Mouse (Mus musculus): Measurements from ENCODE around the gene Sde2.
A peak's percentile ranks its signal among the peaks of the same experiment; 100 is the strongest.

DNA sequence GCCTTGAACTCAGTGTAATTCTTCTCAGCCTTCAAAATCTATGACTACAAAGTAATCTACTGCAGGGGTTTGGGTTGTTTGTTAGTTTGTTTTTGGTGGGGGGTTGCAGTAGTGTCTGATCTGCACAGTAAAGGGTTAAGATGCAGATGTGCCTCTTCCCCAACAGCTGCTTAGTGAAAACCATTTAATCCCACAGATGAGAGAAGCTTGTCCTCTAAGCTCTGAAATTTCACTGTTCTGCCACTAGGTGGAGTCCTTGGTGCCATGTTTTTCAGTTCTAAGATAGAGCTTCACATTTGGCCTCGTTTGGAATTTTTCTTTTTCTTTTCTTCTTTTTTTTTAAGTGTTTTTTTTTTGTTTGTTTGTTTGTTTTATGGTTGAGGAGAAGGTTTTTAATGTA, 12.7 kb downstream of the Sde2 start:
- peak; percentile 62; the same call in 1 of the 2 replicates for TF ChIP-seq CTCF (IDR thresholded peaks at IDR 0.05; ENCODE audit: low read depth, low read length)
- no peak for TF ChIP-seq GATA1 (IDR thresholded peaks at IDR 0.05; ENCODE audit: borderline replicate concordance, low read length)
